Mouse (Mus musculus): ENCODE measurements around the gene Aarsd1. TPM values are rescaled to one million over a fixed set of nuclear protein-coding genes. Genes with fewer than 3 reads are reported as not detected.
"Not testable (repeated sequence)": the region's sequence is repeated elsewhere in the genome, so short reads cannot be mapped to it uniquely, and the experiment has no call there.

Aarsd1 gene
- polyA plus RNA-seq (2012; fragmentation: generic; extraction: Trizol) = 50.6 TPM
- long read RNA-seq, experiment 1, transcript Aarsd1-201 (12 exons, 1,516 nt) = major isoform, 39 of 54 reads
- long read RNA-seq, experiment 1, partial matches to known transcripts = 10 of 54 reads
- long read RNA-seq, experiment 1, other reads (novel, unspliced or antisense) = 5 of 54 reads
- long read RNA-seq, experiment 2, transcript Aarsd1-201 (12 exons, 1,516 nt) = major isoform, 76 of 77 reads
- long read RNA-seq, experiment 2, partial matches to known transcripts = 0 of 77 reads
- long read RNA-seq, experiment 2, other reads (novel, unspliced or antisense) = 1 of 77 reads

- H3K27me3 ChIP-seq (ENCODE audit: control insufficient read depth, insufficient read depth, insufficient read length) = no peaks in the 10 kb centered on the region
- H3K4me3 ChIP-seq (ENCODE audit: insufficient read depth, poor library complexity, severe bottlenecking) = peak within 1 kb of the TSS; percentile 84
- peaks cover 14% of the 10 kb centered on the region for H3K36me3 ChIP-seq (ENCODE audit: control insufficient read depth, insufficient read depth)
- H3K79me3 ChIP-seq (ENCODE audit: low read depth) = no peaks in the 10 kb centered on the region
- H3ac ChIP-seq (ENCODE audit: control insufficient read depth, insufficient read length, low read depth) = peak within 1 kb of the TSS; percentile 73
- no peak for TF ChIP-seq MYOD1 (IDR thresholded peaks at IDR 0.05; ENCODE audit: control insufficient read depth, insufficient read length, low read depth)
- no peak for TF ChIP-seq CEBPB (IDR thresholded peaks at IDR 0.05; ENCODE audit: low read depth)
- no peak for TF ChIP-seq FOSL1 (IDR thresholded peaks at IDR 0.05; ENCODE audit: insufficient read depth, low read length, poor library complexity, severe bottlenecking)
- no peak for TF ChIP-seq MYOG (IDR thresholded peaks at IDR 0.05; ENCODE audit: control insufficient read depth, extremely low read depth, insufficient read length)
- H3K79me2 ChIP-seq (ENCODE audit: control insufficient read depth, insufficient read depth) = peaks cover 14% of the 10 kb centered on the region
Observed at GRCm38 (mm10) chr11:101417101-101417855, at the start of gene Aarsd1. TSS of gene Aarsd1 (minus strand) at chr11:101417615.

- Histone ChIP-seq H3K4me3 (ENCODE audit: insufficient read depth, poor library complexity, severe bottlenecking) (peak overlapping the region; percentile 84), H3K79me2 (ENCODE audit: control insufficient read depth, insufficient read depth) (peaks cover 32% of the 10 kb centered on the region), H3K36me3 (ENCODE audit: control insufficient read depth, insufficient read depth) (peaks cover 13% of the 10 kb centered on the region)
- H3K27me3 ChIP-seq (ENCODE audit: control insufficient read depth, insufficient read depth, insufficient read length); H3ac ChIP-seq (ENCODE audit: control insufficient read depth, insufficient read length, low read depth); H3K79me3 ChIP-seq (ENCODE audit: low read depth): not testable (repeated sequence)
Observed at GRCm38 (mm10) chr11:101466552-101466950, 49.1 kb upstream of the Aarsd1 start.

- TF ChIP-seq MYOG (IDR thresholded peaks at IDR 0.05; ENCODE audit: control insufficient read depth, extremely low read depth, insufficient read length) (no peak), CEBPB (IDR thresholded peaks at IDR 0.05; ENCODE audit: low read depth) (no peak), USF1 (IDR thresholded peaks at IDR 0.05; ENCODE audit: low read depth) (no peak), MAX (IDR thresholded peaks at IDR 0.05) (no peak), FOSL1 (IDR thresholded peaks at IDR 0.05; ENCODE audit: insufficient read depth, low read length, poor library complexity, severe bottlenecking) (no peak), MYOD1 (IDR thresholded peaks at IDR 0.05; ENCODE audit: control insufficient read depth, insufficient read length, low read depth) (no peak), CTCF (IDR thresholded peaks at IDR 0.05; ENCODE audit: control insufficient read depth, insufficient read depth, insufficient read length) (no peak)
- Histone ChIP-seq H3K79me2 (ENCODE audit: control insufficient read depth, insufficient read depth) (peaks cover 32% of the 10 kb centered on the region), H3K27me3 (ENCODE audit: control insufficient read depth, insufficient read depth, insufficient read length) (no peaks in the 10 kb centered on the region), H3K4me3 (ENCODE audit: insufficient read depth, poor library complexity, severe bottlenecking) (peak within 1 kb of the TSS; percentile 84), H3K36me3 (ENCODE audit: control insufficient read depth, insufficient read depth) (peaks cover 18% of the 10 kb centered on the region), H3K79me3 (ENCODE audit: low read depth) (peaks cover 6% of the 10 kb centered on the region), H3ac (ENCODE audit: control insufficient read depth, insufficient read length, low read depth) (peak within 1 kb of the TSS; percentile 88)
Observed at GRCm38 (mm10) chr11:101465869-101466551, 48.6 kb upstream of the Aarsd1 start, which contains the start of gene Vat1. TSS of gene Vat1 (minus strand) at chr11:101466230.

- Histone ChIP-seq H3K4me3 (ENCODE audit: insufficient read depth, poor library complexity, severe bottlenecking) (peak overlapping the region; percentile 84), H3K79me3 (ENCODE audit: low read depth) (peaks cover 6% of the 10 kb centered on the region), H3K79me2 (ENCODE audit: control insufficient read depth, insufficient read depth) (peaks cover 32% of the 10 kb centered on the region), H3K27me3 (ENCODE audit: control insufficient read depth, insufficient read depth, insufficient read length) (no peaks in the 10 kb centered on the region), H3K36me3 (ENCODE audit: control insufficient read depth, insufficient read depth) (peaks cover 24% of the 10 kb centered on the region), H3ac (ENCODE audit: control insufficient read depth, insufficient read length, low read depth) (peak overlapping the region; percentile 88)
- TF ChIP-seq MYOG (IDR thresholded peaks at IDR 0.05; ENCODE audit: control insufficient read depth, extremely low read depth, insufficient read length) (no peak), CEBPB (IDR thresholded peaks at IDR 0.05; ENCODE audit: low read depth) (no peak), MYOD1 (IDR thresholded peaks at IDR 0.05; ENCODE audit: control insufficient read depth, insufficient read length, low read depth) (no peak), MAX (IDR thresholded peaks at IDR 0.05) (peak; percentile 34), CTCF (IDR thresholded peaks at IDR 0.05; ENCODE audit: control insufficient read depth, insufficient read depth, insufficient read length) (peak; percentile 7), FOSL1 (IDR thresholded peaks at IDR 0.05; ENCODE audit: insufficient read depth, low read length, poor library complexity, severe bottlenecking) (no peak), USF1 (IDR thresholded peaks at IDR 0.05; ENCODE audit: low read depth) (peak; percentile 73)
Observed at GRCm38 (mm10) chr11:101465101-101465868, 47.9 kb upstream of the Aarsd1 start.

GRCm38 (mm10) chr11:101464211-101465100 is 47.0 kb upstream of the Aarsd1 start, which contains the start of gene Rnd2:
TSS of gene Rnd2 (plus strand) at chr11:101464999.
- TF ChIP-seq MYOG (IDR thresholded peaks at IDR 0.05; ENCODE audit: control insufficient read depth, extremely low read depth, insufficient read length) (no peak), MYOD1 (IDR thresholded peaks at IDR 0.05; ENCODE audit: control insufficient read depth, insufficient read length, low read depth) (no peak), USF1 (IDR thresholded peaks at IDR 0.05; ENCODE audit: low read depth) (no peak), MAX (IDR thresholded peaks at IDR 0.05) (no peak), CEBPB (IDR thresholded peaks at IDR 0.05; ENCODE audit: low read depth) (no peak), CTCF (IDR thresholded peaks at IDR 0.05; ENCODE audit: control insufficient read depth, insufficient read depth, insufficient read length) (no peak), FOSL1 (IDR thresholded peaks at IDR 0.05; ENCODE audit: insufficient read depth, low read length, poor library complexity, severe bottlenecking) (no peak)
- Histone ChIP-seq H3K36me3 (ENCODE audit: control insufficient read depth, insufficient read depth) (peaks cover 32% of the 10 kb centered on the region), H3ac (ENCODE audit: control insufficient read depth, insufficient read length, low read depth) (peak within 1 kb of the TSS; percentile 88), H3K4me3 (ENCODE audit: insufficient read depth, poor library complexity, severe bottlenecking) (peak within 1 kb of the TSS; percentile 84), H3K27me3 (ENCODE audit: control insufficient read depth, insufficient read depth, insufficient read length) (no peaks in the 10 kb centered on the region), H3K79me3 (ENCODE audit: low read depth) (peaks cover 6% of the 10 kb centered on the region), H3K79me2 (ENCODE audit: control insufficient read depth, insufficient read depth) (peaks cover 32% of the 10 kb centered on the region)

Data from C2C12 (cell line).